Mouse (Mus musculus) myocyte (in vitro differentiated cells): Measurements from ENCODE around the gene Kcnmb3. TPM values are rescaled to one million over a fixed set of nuclear protein-coding genes. Genes with fewer than 3 reads are reported as not detected.
"Not testable (repeated sequence)": the region's sequence is repeated elsewhere in the genome, so short reads cannot be mapped to it uniquely, and the experiment has no call there.

Experiments used
- H3K27me3 ChIP-seq: one replicate; pipeline ENCODE4 v1.6.1; 2011; ENCODE audit not compliant: control insufficient read depth, insufficient read depth, insufficient read length
- H3K36me3 ChIP-seq: one replicate; pipeline ENCODE4 v1.6.1; 2011; ENCODE audit not compliant: control insufficient read depth, insufficient read depth
- H3K4me2 ChIP-seq: one replicate; pipeline ENCODE4 v1.6.1; 2011; ENCODE audit warnings: low read depth, control low read depth
- H3K4me3 ChIP-seq: one replicate; pipeline ENCODE4 v1.5.1; 2011; ENCODE audit warnings: mild to moderate bottlenecking, control low read depth, moderate library complexity
- H3K79me2 ChIP-seq: one replicate; pipeline ENCODE4 v1.6.1; 2011; ENCODE audit not compliant: control insufficient read depth, insufficient read depth
- H3ac ChIP-seq: one replicate; pipeline ENCODE4 v1.6.1; 2011; ENCODE audit not compliant: control insufficient read depth, insufficient read length
- CEBPB ChIP-seq: IDR thresholded peaks from 2 replicates; pipeline ENCODE4 v1.6.1; 2011; ENCODE audit warnings: mild to moderate bottlenecking, moderate library complexity; ENCODE audit not compliant: poor library complexity, insufficient read depth, severe bottlenecking
- E2F4 ChIP-seq: IDR thresholded peaks from one replicate; pipeline ENCODE4 v1.6.1; 2011; ENCODE audit warnings: mild to moderate bottlenecking, control low read depth, moderate library complexity; ENCODE audit not compliant: insufficient read depth
- MAX ChIP-seq: IDR thresholded peaks from one replicate; pipeline ENCODE4 v1.6.1; 2011; ENCODE audit warnings: low read depth, mild to moderate bottlenecking, control low read depth
- MYOD1 ChIP-seq, 3 experiments: IDR thresholded peaks; one replicate each; pipeline ENCODE4 v1.6.1; 2011; ENCODE audit warnings: control low read depth in 2 of 3, low read depth in 2 of 3, mild to moderate bottlenecking in 2 of 3, moderate library complexity in 1 of 3; ENCODE audit not compliant: insufficient read length in 2 of 3, control insufficient read depth in 1 of 3
- MYOG ChIP-seq, 3 experiments: IDR thresholded peaks; one replicate each; pipeline ENCODE4 v1.6.1; 2011; ENCODE audit warnings: control low read depth in 2 of 3, low read depth in 2 of 3, mild to moderate bottlenecking in 2 of 3; ENCODE audit not compliant: insufficient read length in 2 of 3, control insufficient read depth in 1 of 3, insufficient read depth in 1 of 3
- POLR2A ChIP-seq: IDR thresholded peaks from one replicate; pipeline ENCODE4 v1.6.1; 2011; ENCODE audit warnings: low read depth, mild to moderate bottlenecking, control low read depth, moderate library complexity; ENCODE audit not compliant: insufficient read length
- POLR2AphosphoS2 ChIP-seq: IDR thresholded peaks from one replicate; pipeline ENCODE4 v1.6.1; 2011; ENCODE audit warnings: low read depth, control low read depth; ENCODE audit not compliant: insufficient read length
- REST ChIP-seq: IDR thresholded peaks from one replicate; pipeline ENCODE4 v1.6.1; 2011; ENCODE audit warnings: mild to moderate bottlenecking, control low read depth, moderate library complexity; ENCODE audit not compliant: insufficient read depth, insufficient read length
- SRF ChIP-seq: IDR thresholded peaks from one replicate; pipeline ENCODE4 v1.6.1; 2011; ENCODE audit warnings: low read depth; ENCODE audit not compliant: control insufficient read depth, insufficient read length
- TCF12 ChIP-seq: IDR thresholded peaks from one replicate; pipeline ENCODE4 v1.6.1; 2011; ENCODE audit warnings: mild to moderate bottlenecking, control low read depth; ENCODE audit not compliant: poor library complexity, insufficient read depth, severe bottlenecking
- TCF3 ChIP-seq: IDR thresholded peaks from one replicate; pipeline ENCODE4 v1.6.1; 2011; ENCODE audit warnings: low read depth, control low read depth; ENCODE audit not compliant: insufficient read length
- USF1 ChIP-seq: IDR thresholded peaks from one replicate; pipeline ENCODE4 v1.6.1; 2011; ENCODE audit warnings: low read depth, mild to moderate bottlenecking, control low read depth, moderate library complexity
- polyA plus RNA-seq: library from polyadenylated mRNA; unstranded; fragments of >200 nt; fragmentation: generic; extraction: Trizol; gene quantifications from one replicate; pipeline ENCODE4 v1.2.1, GENCODE M21; 2012; ENCODE audit warnings: missing spikeins

The Kcnmb3 gene
- polyA plus RNA-seq, 1 experiment: not detected

- H3K4me2 ChIP-seq: no peak overlapping the region
- H3K36me3 ChIP-seq: peaks cover 36% of the 10 kb centered on the region
- peaks cover 42% of the 10 kb centered on the region for H3K79me2 ChIP-seq
- TF ChIP-seq POLR2AphosphoS2 (no peak), REST (no peak), MYOG (IDR thresholded peaks at IDR 0.05; ENCODE audit: control insufficient read depth in 1 of 3, insufficient read depth in 1 of 3, insufficient read length in 2 of 3, low read depth in 2 of 3) (no peak), CEBPB (no peak), MAX (no peak), MYOD1 (IDR thresholded peaks at IDR 0.05; ENCODE audit: control insufficient read depth in 1 of 3, insufficient read length in 2 of 3, low read depth in 2 of 3) (no peak), TCF3 (no peak), TCF12 (no peak), USF1 (no peak), SRF (no peak), E2F4 (no peak), POLR2A (no peak)
- H3K4me3 ChIP-seq: no peak overlapping the region
- no peak overlapping the region for H3ac ChIP-seq
- H3K27me3 ChIP-seq: no peaks in the 10 kb centered on the region
Observed at GRCm38 (mm10) chr3:32436101-32436500, 55.9 kb downstream of the Kcnmb3 start.

GRCm38 (mm10) chr3:32434016-32434415 is 58.0 kb downstream of the Kcnmb3 start:
- no peak for TF ChIP-seq REST
- no peak for TF ChIP-seq USF1
- no peak for TF ChIP-seq MAX
- no peak for TF ChIP-seq POLR2AphosphoS2
- TF ChIP-seq E2F4: no peak
- TF ChIP-seq SRF: no peak
- TF ChIP-seq TCF3: no peak
- Histone ChIP-seq H3ac (no peak overlapping the region), H3K4me3 (no peak overlapping the region), H3K4me2 (no peak overlapping the region), H3K36me3 (peaks cover 17% of the 10 kb centered on the region), H3K79me2 (peaks cover 61% of the 10 kb centered on the region), H3K27me3 (no peaks in the 10 kb centered on the region)

GRCm38 (mm10) chr3:32430394-32430793 is 61.6 kb downstream of the Kcnmb3 start:
- TF ChIP-seq TCF12: no peak
- no peak for TF ChIP-seq POLR2A
- no peak for TF ChIP-seq SRF
- TF ChIP-seq E2F4: no peak
- no peak for TF ChIP-seq CEBPB
- TF ChIP-seq TCF3: no peak
- no peak for TF ChIP-seq POLR2AphosphoS2
- TF ChIP-seq USF1: no peak
- no peak for TF ChIP-seq MYOG (IDR thresholded peaks at IDR 0.05; ENCODE audit: control insufficient read depth in 1 of 3, insufficient read depth in 1 of 3, insufficient read length in 2 of 3, low read depth in 2 of 3)
- no peak for TF ChIP-seq MYOD1 (IDR thresholded peaks at IDR 0.05; ENCODE audit: control insufficient read depth in 1 of 3, insufficient read length in 2 of 3, low read depth in 2 of 3)
- TF ChIP-seq MAX: no peak
- no peak for TF ChIP-seq REST
- Histone ChIP-seq H3ac (no peak overlapping the region), H3K4me2 (no peak overlapping the region), H3K27me3 (no peaks in the 10 kb centered on the region), H3K36me3 (no peaks in the 10 kb centered on the region), H3K4me3 (no peak overlapping the region), H3K79me2 (peaks cover 74% of the 10 kb centered on the region)

GRCm38 (mm10) chr3:32429351-32429750 is 62.7 kb downstream of the Kcnmb3 start:
- Histone ChIP-seq H3K4me2 (peak overlapping the region; percentile 28), H3K79me2 (peaks cover 67% of the 10 kb centered on the region)
- not testable (repeated sequence) for H3K36me3 ChIP-seq, H3K4me3 ChIP-seq, H3ac ChIP-seq, H3K27me3 ChIP-seq

GRCm38 (mm10) chr3:32428921-32429320 is 63.1 kb downstream of the Kcnmb3 start:
- Histone ChIP-seq H3K27me3 (no peaks in the 10 kb centered on the region), H3K79me2 (peaks cover 67% of the 10 kb centered on the region), H3K4me2 (peak overlapping the region; percentile 28), H3K4me3 (no peak overlapping the region), H3K36me3 (no peaks in the 10 kb centered on the region), H3ac (no peak overlapping the region)
- no peak for TF ChIP-seq TCF12
- no peak for TF ChIP-seq USF1
- peak in 2 of 3 experiments; percentile 40 to 62 for TF ChIP-seq MYOG (IDR thresholded peaks at IDR 0.05; ENCODE audit: control insufficient read depth in 1 of 3, insufficient read depth in 1 of 3, insufficient read length in 2 of 3, low read depth in 2 of 3)
- no peak for TF ChIP-seq TCF3
- no peak for TF ChIP-seq CEBPB
- peak in 2 of 3 experiments; percentile 50 to 60 for TF ChIP-seq MYOD1 (IDR thresholded peaks at IDR 0.05; ENCODE audit: control insufficient read depth in 1 of 3, insufficient read length in 2 of 3, low read depth in 2 of 3)
- no peak for TF ChIP-seq POLR2A
